Comparison of ENCODE assay signal across 10 mouse cellular contexts in the genomic region with DNA sequence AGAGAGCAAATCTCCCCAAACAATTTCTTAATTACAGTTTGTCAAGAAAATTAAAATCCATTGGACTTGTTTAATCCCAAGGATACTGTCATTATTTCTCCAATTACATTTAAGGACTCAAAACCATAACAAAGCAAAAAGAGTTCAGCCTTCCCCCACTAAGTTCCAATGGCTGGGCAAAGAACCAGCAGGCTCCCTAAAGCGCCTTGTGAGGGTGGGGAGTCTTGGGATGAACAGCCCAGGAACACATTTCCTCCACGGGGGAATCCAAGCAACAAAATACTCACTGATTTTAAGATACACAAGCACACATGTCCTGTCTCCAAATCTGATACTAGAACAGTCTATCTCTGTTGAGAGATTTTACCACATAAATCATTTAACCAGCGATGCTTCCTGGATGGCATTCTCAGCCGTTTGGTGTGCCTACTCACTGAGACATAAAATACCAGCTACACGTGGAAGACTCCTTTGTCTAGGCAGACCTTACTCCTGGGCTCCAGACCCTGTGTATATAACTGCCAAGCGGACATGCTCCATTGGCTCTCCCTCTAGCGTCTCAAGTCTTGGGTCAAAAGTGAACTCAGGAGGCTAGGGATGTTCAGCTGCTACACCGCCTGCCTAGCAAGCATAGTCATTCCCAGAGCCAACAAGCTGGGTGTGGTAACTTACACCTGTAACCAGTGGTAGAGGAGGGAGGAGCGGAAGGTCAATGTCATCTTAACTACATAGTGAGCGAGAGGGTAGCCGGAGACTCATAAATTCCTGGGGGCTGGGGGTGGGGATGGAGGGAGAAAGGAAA.
DNase-seq lines count a peak whose midpoint lies in the region; ATAC-seq and TF ChIP-seq lines count a peak whose summit lies in the region.
"Had no signal": no experiment of that assay in that cellular context is flagged by ENCODE, and none has a peak within 500 bp of the region (broad histone marks: within the 10 kb centered on the region; RNA-seq: fewer than 3 reads in every experiment).

No protein-coding gene starts in this region.

- H3K36me3 ChIP-seq in heart, embryonic 12.5 days = no peaks in the 10 kb centered on the region
- H3K36me3 ChIP-seq: liver, embryonic 15.5 days had no signal

- H3K27ac ChIP-seq in heart, embryonic 12.5 days (ENCODE audit: poor library complexity, severe bottlenecking) = peak overlapping the region; percentile 73
- H3K27ac ChIP-seq: liver, embryonic 15.5 days had no signal

- H3K27me3 ChIP-seq in heart, embryonic 12.5 days (replicated peaks) = no peaks in the 10 kb centered on the region
- H3K27me3 ChIP-seq: liver, embryonic 15.5 days had no signal

- no peak for DNase-seq in heart, postnatal 4 days
- peak; percentile 49 for DNase-seq in brain, embryonic 14.5 days (ENCODE audit: low read depth)
- peak; percentile 42 for DNase-seq in gastrocnemius, postnatal 25 days
- DNase-seq in kidney, postnatal 25 days = peak; percentile 19 to 42
- DNase-seq in thymus, postnatal 4 days = no peak
- DNase-seq in frontal cortex, postnatal 14 days (ENCODE audit: low spot score in 2 of 2) = no peak
- no peak for DNase-seq in layer of hippocampus, postnatal 10 days (ENCODE audit: low spot score in 2 of 2)
- DNase-seq: retina, postnatal 1 day had no signal

- H3K4me1 ChIP-seq in heart, embryonic 12.5 days (replicated peaks) = peaks cover 57% of the 10 kb centered on the region

- H3K9me3 ChIP-seq in heart, embryonic 12.5 days (replicated peaks) = no peaks in the 10 kb centered on the region
- H3K9me3 ChIP-seq: liver, embryonic 15.5 days had no signal

- TF ChIP-seq POLR2A in brain, embryonic 14.5 days (IDR thresholded peaks at IDR 0.05; ENCODE audit: borderline replicate concordance, extremely low read depth, insufficient read depth, insufficient read length, poor library complexity, severe bottlenecking) = no peak

- WGBS in heart, embryonic 12.5 days = 80% methylated on average over 11 of the region's 11 CpGs

- no peak overlapping the region for H3K4me2 ChIP-seq in heart, embryonic 12.5 days
- H3K4me2 ChIP-seq: liver, embryonic 15.5 days had no signal

- no peak for ATAC-seq in heart, embryonic 12.5 days (ENCODE audit: insufficient number of reproducible peaks, low FRiP score)

- no peak for TF ChIP-seq CTCF in brain, embryonic 14.5 days (IDR thresholded peaks at IDR 0.05; ENCODE audit: borderline replicate concordance, extremely low read depth, insufficient read depth, insufficient read length)

- H3K4me3 ChIP-seq in heart, embryonic 12.5 days = no peak overlapping the region
- H3K4me3 ChIP-seq: liver, embryonic 15.5 days had no signal

- H3K9ac ChIP-seq in heart, embryonic 12.5 days = no peak overlapping the region
- H3K9ac ChIP-seq: liver, embryonic 15.5 days had no signal

Comparison
In these comparisons a context has a peak if more than half of its experiments do, and no peak if none do; other contexts are left out.
1. DNase-seq: peak in brain, embryonic 14.5 days (single experiment), gastrocnemius, postnatal 25 days (single experiment) and kidney, postnatal 25 days (2 of 2); none in heart, postnatal 4 days (single experiment), thymus, postnatal 4 days (single experiment), frontal cortex, postnatal 14 days (0 of 2) and layer of hippocampus, postnatal 10 days (0 of 2).